Mouse (Mus musculus) midbrain, embryonic 14.5 days (tissue): Measurements from ENCODE around the gene Slc1a3. TPM values are rescaled to one million over a fixed set of nuclear protein-coding genes. Genes with fewer than 3 reads are reported as not detected.
"Not testable (repeated sequence)": the region's sequence is repeated elsewhere in the genome, so short reads cannot be mapped to it uniquely, and the experiment has no call there.

Experiments used
- ATAC-seq: fragments of 200-750 bp; cut with Nextera tagmentation; 2 replicates; pipeline ENCODE4 v1.8.0; 2017; ENCODE audit warnings: moderate number of reproducible peaks, moderate library complexity; ENCODE audit not compliant: low FRiP score, low TSS enrichment
- DNase-seq: peaks from one replicate; pipeline ENCODE4 v3.0.0-alpha.2; 2015
- H3K27ac ChIP-seq: fragments of 300-500 bp; sonication (generic); replicated peaks from 2 replicates; pipeline ENCODE4 v1.5.1; 2014; ENCODE audit warnings: mild to moderate bottlenecking, low read depth, low read length, moderate library complexity
- H3K27me3 ChIP-seq: fragments of 300-500 bp; sonication (generic); 2 replicates; pipeline ENCODE4 v1.6.1; 2014; ENCODE audit warnings: low read length, control low read depth, mixed read lengths; ENCODE audit not compliant: control insufficient read depth, insufficient read depth
- H3K36me3 ChIP-seq: fragments of 300-500 bp; sonication (generic); 2 replicates; pipeline ENCODE4 v1.6.1; 2014; ENCODE audit warnings: low read length, control low read depth; ENCODE audit not compliant: control insufficient read depth, insufficient read depth
- H3K4me1 ChIP-seq: fragments of 300-500 bp; sonication (generic); 2 replicates; pipeline ENCODE4 v1.6.1; 2014; ENCODE audit warnings: mild to moderate bottlenecking, antibody characterized with exemption, low read length, control low read depth; ENCODE audit not compliant: control insufficient read depth, insufficient read depth
- H3K4me2 ChIP-seq: fragments of 300-500 bp; sonication (generic); 2 replicates; pipeline ENCODE4 v1.6.1; 2014; ENCODE audit warnings: mild to moderate bottlenecking, low read length, moderate library complexity
- H3K4me3 ChIP-seq: fragments of 300-500 bp; sonication (generic); replicated peaks from 2 replicates; pipeline ENCODE4 v1.5.1; 2014; ENCODE audit warnings: low read depth, low read length
- H3K9ac ChIP-seq: fragments of 300-500 bp; sonication (generic); replicated peaks from 2 replicates; pipeline ENCODE4 v1.6.1; 2014; ENCODE audit warnings: mild to moderate bottlenecking, low read length, moderate library complexity
- H3K9me3 ChIP-seq: fragments of 300-500 bp; sonication (generic); 2 replicates; pipeline ENCODE4 v1.6.1; 2016; ENCODE audit warnings: low read length, control low read depth, mixed read lengths; ENCODE audit not compliant: control insufficient read depth
- WGBS: fragments of 180-500 bp; shearing (Covaris S2); extraction: QIAGEN DNeasy Blood & Tissue Kit; methylation state at CpG from one replicate; pipeline ENCODE4 v1.1.7; 2014; 5-methylcytosine and 5-hydroxymethylcytosine counted together
- polyA plus RNA-seq: library from polyadenylated mRNA; unstranded; fragments of >200 nt; fragmentation: Nextera tagmentation; extraction: Ambion mirVana; gene quantifications from 2 replicates; pipeline ENCODE4 v1.2.1, GENCODE M21; 2014

Gene Slc1a3
- polyA plus RNA-seq, 1 experiment from 2014 or later, result 138 TPM

- Histone ChIP-seq H3K36me3 (no peaks in the 10 kb centered on the region), H3K9ac (no peak overlapping the region), H3K4me2 (no peak overlapping the region), H3K27me3 (0 out of 2 replicates have a peak, but pooled peaks cover 4% of the 10 kb centered on the region), H3K4me1 (0 out of 2 replicates have a peak, but pooled peaks cover 5% of the 10 kb centered on the region), H3K9me3 (no peaks in the 10 kb centered on the region), H3K4me3 (no peak overlapping the region), H3K27ac (no peak overlapping the region)
- DNase-seq (no peak), ATAC-seq (no peak)
Measured at GRCm38 (mm10) chr15:8715666-8716065, 5.1 kb upstream of the Slc1a3 start.

GRCm38 (mm10) chr15:8712433-8712984, 1.9 kb upstream of the Slc1a3 start:
- no peak for DNase-seq
- Histone ChIP-seq H3K36me3 (no peaks in the 10 kb centered on the region), H3K27ac (no peak overlapping the region), H3K27me3 (0 out of 2 replicates have a peak, but pooled peaks cover 4% of the 10 kb centered on the region), H3K4me2 (no peak overlapping the region), H3K9me3 (no peaks in the 10 kb centered on the region), H3K4me3 (no peak overlapping the region), H3K4me1 (peaks cover 10% of the 10 kb centered on the region; the same call in 1 of the 2 replicates), H3K9ac (no peak overlapping the region)
- no peak for ATAC-seq
- 71% methylated on average over 2 of the region's 2 CpGs for WGBS

GRCm38 (mm10) chr15:8711630-8712310, 1.2 kb upstream of the Slc1a3 start:
- 78% methylated on average over 9 of the region's 9 CpGs for WGBS
- 0 out of 2 replicates have a peak, but pooled peaks cover 4% of the 10 kb centered on the region for H3K27me3 ChIP-seq
- H3K9me3 ChIP-seq, result no peaks in the 10 kb centered on the region
- H3K27ac ChIP-seq, result no peak overlapping the region
- H3K36me3 ChIP-seq, result no peaks in the 10 kb centered on the region
- H3K4me3 ChIP-seq, result no peak overlapping the region
- H3K4me1 ChIP-seq, result peaks cover 5% of the 10 kb centered on the region; the same call in 1 of the 2 replicates
- ATAC-seq (no peak), DNase-seq (no peak)
- no peak overlapping the region for H3K9ac ChIP-seq
- no peak overlapping the region for H3K4me2 ChIP-seq

- Histone ChIP-seq H3K36me3 (no peaks in the 10 kb centered on the region), H3K27ac (no peak overlapping the region), H3K9ac (peak overlapping the region; percentile 59), H3K9me3 (no peaks in the 10 kb centered on the region), H3K27me3 (0 out of 2 replicates have a peak, but pooled peaks cover 4% of the 10 kb centered on the region), H3K4me1 (peaks cover 5% of the 10 kb centered on the region; the same call in 1 of the 2 replicates), H3K4me2 (peak overlapping the region; percentile 97), H3K4me3 (peak overlapping the region; percentile 62)
- DNase-seq, result peak; percentile 75
- WGBS, result 2% methylated on average over 11 of the region's 11 CpGs
- no peak for ATAC-seq
Measured at GRCm38 (mm10) chr15:8709578-8709977, 986 bp downstream of the Slc1a3 start.

GRCm38 (mm10) chr15:8706613-8707012, 4.0 kb downstream of the Slc1a3 start:
- H3K9ac ChIP-seq, result no peak overlapping the region
- ATAC-seq (no peak), DNase-seq (no peak)
- H3K27me3 ChIP-seq, result no peaks in the 10 kb centered on the region
- WGBS, result 82% methylated on average over 5 of the region's 5 CpGs
- H3K4me3 ChIP-seq, result no peak overlapping the region
- H3K9me3 ChIP-seq, result no peaks in the 10 kb centered on the region
- H3K36me3 ChIP-seq, result no peaks in the 10 kb centered on the region
- peaks cover 5% of the 10 kb centered on the region; the same call in 1 of the 2 replicates for H3K4me1 ChIP-seq
- H3K4me2 ChIP-seq, result peak overlapping the region; percentile 23
- H3K27ac ChIP-seq, result no peak overlapping the region

GRCm38 (mm10) chr15:8706178-8706577, 4.4 kb downstream of the Slc1a3 start:
- ATAC-seq, result no peak
- Histone ChIP-seq H3K27ac (no peak overlapping the region), H3K4me3 (no peak overlapping the region), H3K4me2 (peak overlapping the region; percentile 23; the same call in 1 of the 2 replicates), H3K27me3 (no peaks in the 10 kb centered on the region), H3K9me3 (no peaks in the 10 kb centered on the region), H3K9ac (no peak overlapping the region), H3K4me1 (peaks cover 5% of the 10 kb centered on the region; the same call in 1 of the 2 replicates), H3K36me3 (no peaks in the 10 kb centered on the region)
- 84% methylated on average over 4 of the region's 4 CpGs for WGBS
- peak; percentile 65 for DNase-seq

- H3K27me3 ChIP-seq, H3K9ac ChIP-seq, H3K27ac ChIP-seq, H3K36me3 ChIP-seq, H3K4me2 ChIP-seq, H3K9me3 ChIP-seq, H3K4me1 ChIP-seq, H3K4me3 ChIP-seq, ATAC-seq, DNase-seq: not testable (repeated sequence)
- WGBS, result 98% methylated on average over 1 of the region's 1 CpGs
Measured at GRCm38 (mm10) chr15:8705560-8705959, 5.0 kb downstream of the Slc1a3 start.

GRCm38 (mm10) chr15:8697976-8698375, 12.6 kb downstream of the Slc1a3 start:
- Histone ChIP-seq H3K4me2 (no peak overlapping the region), H3K4me1 (no peaks in the 10 kb centered on the region), H3K27ac (no peak overlapping the region), H3K9ac (no peak overlapping the region), H3K4me3 (no peak overlapping the region), H3K36me3 (no peaks in the 10 kb centered on the region), H3K9me3 (no peaks in the 10 kb centered on the region), H3K27me3 (no peaks in the 10 kb centered on the region)
- DNase-seq (no peak), ATAC-seq (no peak)
- 46% methylated on average over 3 of the region's 3 CpGs for WGBS

- no peak for ATAC-seq
- Histone ChIP-seq H3K4me1 (no peaks in the 10 kb centered on the region), H3K36me3 (no peaks in the 10 kb centered on the region), H3K27me3 (no peaks in the 10 kb centered on the region), H3K9me3 (no peaks in the 10 kb centered on the region), H3K4me3 (no peak overlapping the region), H3K27ac (no peak overlapping the region), H3K9ac (no peak overlapping the region), H3K4me2 (no peak overlapping the region)
- 68% methylated on average over 3 of the region's 3 CpGs for WGBS
- no peak for DNase-seq
Measured at GRCm38 (mm10) chr15:8697500-8697899, 13.1 kb downstream of the Slc1a3 start.
